Mouse (Mus musculus): ENCODE results near the gene Vcp. TPM values are rescaled to one million over a fixed set of nuclear protein-coding genes. Genes with fewer than 3 reads are reported as not detected.

Vcp gene
- total RNA-seq, 2 experiments from 2014 or later = 229 to 272 TPM

DNA sequence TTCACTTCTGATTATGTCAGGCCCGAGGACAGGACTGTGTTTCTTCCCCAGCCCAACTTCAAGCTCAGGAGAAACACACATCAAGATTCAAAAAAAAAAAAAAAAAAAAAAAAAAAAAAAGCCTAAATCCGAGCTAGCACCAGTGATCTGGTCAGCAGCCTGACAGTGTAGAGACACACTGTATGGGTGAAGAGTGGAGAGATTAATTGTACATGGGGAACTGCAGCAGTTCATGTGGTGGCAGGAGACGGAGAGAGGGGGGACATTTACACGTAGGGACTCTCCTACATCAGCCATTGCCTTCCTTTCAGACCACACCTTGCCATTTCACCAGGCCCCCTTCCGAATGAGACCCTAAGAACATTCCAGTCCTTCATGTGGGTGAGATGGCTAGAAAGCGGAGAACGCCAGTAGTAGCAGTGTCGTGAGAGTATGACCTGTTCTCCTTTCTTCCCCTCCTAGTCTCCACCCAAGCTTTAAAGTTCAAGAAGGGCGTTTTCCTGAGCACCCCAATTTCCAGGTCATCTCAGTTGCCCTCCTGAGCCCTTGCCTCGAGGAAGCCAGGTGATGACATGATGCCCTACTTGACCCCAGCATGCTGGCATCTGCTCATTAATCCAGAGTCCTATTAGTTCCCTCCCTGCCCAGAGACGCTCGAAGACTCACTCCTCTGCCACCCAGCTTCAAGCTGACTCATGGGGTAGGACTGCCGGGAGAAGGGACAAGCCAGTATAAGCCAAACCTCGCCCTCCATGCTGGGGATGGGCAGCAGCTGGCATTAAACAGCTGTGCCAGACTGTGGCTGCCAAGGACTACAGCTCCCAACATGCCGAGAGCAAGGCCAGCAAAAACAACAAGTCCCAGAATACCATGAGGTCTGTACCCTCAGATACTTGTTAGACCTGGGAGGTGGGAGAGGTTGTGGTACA is 38.5 kb upstream of the Vcp start:
- Histone ChIP-seq H3K4me3 (peak overlapping the region; percentile 92), H3K27ac (peak overlapping the region; percentile 95)
- peak; percentile 77 for DNase-seq
- no peak for TF ChIP-seq CTCF (IDR thresholded peaks at IDR 0.05)
- intact Hi-C loops (cut with DNase I) = loop anchor here (10.0 kb wide), 1 partner anchor 516 kb away; no protein-coding TSS in a partner anchor

- Histone ChIP-seq H3K27ac (peak overlapping the region; percentile 95), H3K4me3 (no peak overlapping the region)
- no peak for TF ChIP-seq CTCF (IDR thresholded peaks at IDR 0.05)
- intact Hi-C loops (cut with DNase I) = loop anchor here (10.0 kb wide), 1 partner anchor 517 kb away; no protein-coding TSS in a partner anchor
- no peak for DNase-seq
Observed at GRCm38 (mm10) chr4:43037860-43038566, 37.7 kb upstream of the Vcp start.

GRCm38 (mm10) chr4:43036356-43036755 is 36.0 kb upstream of the Vcp start:
- intact Hi-C loops (cut with DNase I) = loop anchor here (10.0 kb wide), 1 partner anchor 518 kb away; no protein-coding TSS in a partner anchor

DNA sequence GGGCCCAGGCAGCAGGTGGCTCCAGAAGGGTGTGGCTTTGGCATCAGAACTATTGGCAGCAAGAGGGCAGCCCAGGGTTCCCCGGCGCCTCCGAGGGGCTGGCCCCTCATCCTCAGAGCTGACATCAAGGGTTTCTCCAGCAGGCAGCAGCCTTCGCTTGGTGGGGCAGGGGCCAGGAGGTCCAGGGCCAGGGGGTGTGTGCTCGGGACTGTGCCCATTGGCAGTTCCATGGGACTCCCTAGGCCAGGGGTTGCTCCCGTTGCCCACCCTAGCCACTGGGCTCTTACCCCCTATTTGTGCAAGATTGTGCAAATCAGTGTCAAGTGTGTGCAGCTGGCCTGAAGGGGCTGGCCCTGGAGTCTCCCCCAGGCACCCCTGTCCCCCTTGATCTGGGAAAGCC is 35.5 kb upstream of the Vcp start:
- Histone ChIP-seq H3K27ac (no peak overlapping the region), H3K4me3 (no peak overlapping the region)
- intact Hi-C loops (cut with DNase I) = loop anchor here (10.0 kb wide), 1 partner anchor 519 kb away; no protein-coding TSS in a partner anchor
- no peak for TF ChIP-seq CTCF (IDR thresholded peaks at IDR 0.05)
- no peak for DNase-seq

More at GRCm38 (mm10) chr4:43036356-43036755, 36.0 kb upstream of the Vcp start:
- Histone ChIP-seq H3K27ac (no peak overlapping the region), H3K4me3 (no peak overlapping the region)
- DNase-seq = no peak
- TF ChIP-seq CTCF (IDR thresholded peaks at IDR 0.05) = no peak

- no peak for DNase-seq
- H3K4me3 ChIP-seq = no peak overlapping the region
- H3K27ac ChIP-seq = no peak overlapping the region
- TF ChIP-seq CTCF (IDR thresholded peaks at IDR 0.05) = no peak
- intact Hi-C loops (cut with DNase I) = loop anchor here (10.0 kb wide), 1 partner anchor 521 kb away; no protein-coding TSS in a partner anchor
Observed at GRCm38 (mm10) chr4:43033481-43033880, 33.2 kb upstream of the Vcp start.

DNA sequence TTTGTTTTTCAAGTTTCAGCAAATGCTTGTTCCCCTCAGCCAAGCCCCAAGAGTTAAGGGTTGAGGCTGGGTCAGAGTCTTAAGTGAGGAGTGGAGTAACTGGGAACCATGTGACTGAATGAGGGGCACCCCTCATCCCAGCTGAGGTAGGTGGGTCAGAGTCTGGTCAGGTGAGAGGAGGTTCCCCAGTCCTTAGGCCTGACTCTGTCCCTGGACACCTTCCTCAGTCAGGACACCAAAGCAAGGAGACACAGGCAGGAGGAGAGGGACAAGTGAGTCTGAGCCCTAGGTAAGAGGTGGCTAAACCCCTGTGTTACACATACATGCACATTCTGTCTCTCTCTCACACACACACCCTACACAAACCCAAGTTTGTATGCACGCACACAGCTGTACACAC is 32.2 kb upstream of the Vcp start:
- intact Hi-C loops (cut with DNase I) = loop anchor here (10.0 kb wide), 1 partner anchor 522 kb away; no protein-coding TSS in a partner anchor
- no peak overlapping the region for H3K27ac ChIP-seq
- no peak for TF ChIP-seq CTCF (IDR thresholded peaks at IDR 0.05)
- no peak overlapping the region for H3K4me3 ChIP-seq
- DNase-seq = no peak

DNA sequence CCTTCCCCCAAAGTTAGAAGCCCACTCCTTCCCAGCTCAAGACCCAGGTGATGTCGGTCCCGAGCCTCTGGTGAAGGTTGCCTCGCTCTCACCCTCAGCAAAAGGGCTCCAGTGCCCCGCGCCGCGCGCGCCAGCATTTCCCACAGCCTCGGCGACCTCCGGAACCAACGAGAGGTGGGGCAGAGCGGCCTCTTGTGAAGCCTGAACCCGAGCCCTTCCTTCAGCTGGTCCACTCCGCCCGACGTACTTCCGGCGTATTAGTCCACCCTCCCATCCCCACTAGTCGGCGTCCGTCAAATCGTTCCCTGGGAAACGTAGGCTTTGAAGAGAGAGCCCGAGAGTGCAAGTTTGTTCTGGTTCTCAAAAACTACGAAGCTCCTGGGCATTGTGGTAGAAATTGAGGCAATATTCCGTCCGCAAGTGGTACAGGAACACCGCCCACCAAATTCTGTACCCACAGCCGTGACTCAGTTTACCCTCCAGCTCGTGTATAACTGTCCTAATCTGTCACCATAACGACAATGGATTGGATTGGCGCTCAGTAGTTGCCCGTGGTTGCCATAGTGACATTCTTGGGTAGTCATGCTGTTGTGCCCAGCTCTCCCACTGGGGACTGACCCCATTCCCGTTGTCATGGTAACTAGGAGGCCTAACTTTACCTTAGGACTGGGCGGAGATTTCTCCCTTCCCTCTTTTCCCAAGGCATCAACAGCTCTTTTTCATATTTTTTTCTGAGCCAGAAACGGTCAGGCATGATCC is 31.1 kb upstream of the Vcp start, which contains the start of gene Stoml2:
TSS of gene Stoml2 (minus strand) at position 474 of the 759 bp plus-strand sequence.
- peak; percentile 33 for TF ChIP-seq CTCF (IDR thresholded peaks at IDR 0.05)
- intact Hi-C loops (cut with DNase I) = loop anchor here (10.0 kb wide), 1 partner anchor 523 kb away; no protein-coding TSS in a partner anchor

DNA sequence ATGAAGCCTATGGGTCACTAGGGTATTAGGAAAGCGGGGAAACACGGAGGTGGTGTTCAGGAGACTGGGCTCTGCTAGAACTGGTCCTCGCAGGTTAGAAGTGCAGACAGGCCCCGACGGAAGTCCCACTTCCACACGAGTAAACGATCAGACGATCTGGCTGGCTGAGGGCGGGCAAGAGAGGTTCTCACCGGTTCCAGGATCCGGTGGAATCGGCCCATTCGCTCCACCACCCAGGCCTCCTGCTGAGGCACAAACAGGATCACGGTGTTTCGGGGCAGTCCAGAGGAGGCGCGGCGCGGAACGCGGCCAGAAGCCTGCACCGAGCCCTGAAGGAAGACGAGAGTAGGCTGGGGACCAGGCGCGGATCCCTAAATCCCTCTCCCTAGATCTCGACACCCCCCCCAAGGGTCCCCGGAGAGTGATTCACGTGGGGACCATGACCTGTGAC is 30.5 kb upstream of the Vcp start:
- TF ChIP-seq CTCF (IDR thresholded peaks at IDR 0.05) = no peak
- H3K27ac ChIP-seq = peak overlapping the region; percentile 90
- intact Hi-C loops (cut with DNase I) = loop anchor here (10.0 kb wide), 1 partner anchor 524 kb away; no protein-coding TSS in a partner anchor
- DNase-seq = peak; percentile 65
- H3K4me3 ChIP-seq = peak overlapping the region; percentile 86

More for the DNA sequence above, 31.1 kb upstream of the Vcp start, which contains the start of gene Stoml2:
- H3K4me3 ChIP-seq = peak within 1 kb of the TSS; percentile 86
- peak; percentile 94 for DNase-seq
- peak within 1 kb of the TSS; percentile 90 for H3K27ac ChIP-seq

DNA sequence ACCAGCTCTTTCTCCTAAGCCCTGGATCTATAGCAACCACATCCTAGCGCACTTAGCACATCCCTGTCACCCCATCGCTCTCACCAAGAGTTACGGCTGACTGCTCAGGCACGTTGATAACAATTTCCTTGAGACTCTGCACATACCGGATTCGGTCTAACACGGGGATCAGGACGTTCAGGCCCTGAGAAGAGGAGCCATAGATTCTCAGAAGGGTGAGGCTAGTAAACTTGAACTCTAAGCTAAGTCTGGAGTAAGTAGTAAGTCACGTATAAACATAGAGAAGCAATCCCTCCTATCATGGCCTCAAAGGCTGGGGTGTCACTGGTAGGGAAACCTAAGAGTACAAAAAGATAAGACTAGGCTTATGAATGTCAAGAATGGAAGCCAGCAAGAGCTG is 30.0 kb upstream of the Vcp start:
- no peak for DNase-seq
- Histone ChIP-seq H3K27ac (peak overlapping the region; percentile 90), H3K4me3 (peak overlapping the region; percentile 86)
- TF ChIP-seq CTCF (IDR thresholded peaks at IDR 0.05) = no peak
- intact Hi-C loops (cut with DNase I) = loop anchor here (10.0 kb wide), 1 partner anchor 524 kb away; no protein-coding TSS in a partner anchor

GRCm38 (mm10) chr4:43029749-43030148 is 29.4 kb upstream of the Vcp start:
- H3K27ac ChIP-seq = no peak overlapping the region
- no peak for DNase-seq
- intact Hi-C loops (cut with DNase I) = loop anchor here (10.0 kb wide), 1 partner anchor 525 kb away; no protein-coding TSS in a partner anchor
- H3K4me3 ChIP-seq = no peak overlapping the region; the same call in 1 of the 2 replicates
- no peak for TF ChIP-seq CTCF (IDR thresholded peaks at IDR 0.05)

DNA sequence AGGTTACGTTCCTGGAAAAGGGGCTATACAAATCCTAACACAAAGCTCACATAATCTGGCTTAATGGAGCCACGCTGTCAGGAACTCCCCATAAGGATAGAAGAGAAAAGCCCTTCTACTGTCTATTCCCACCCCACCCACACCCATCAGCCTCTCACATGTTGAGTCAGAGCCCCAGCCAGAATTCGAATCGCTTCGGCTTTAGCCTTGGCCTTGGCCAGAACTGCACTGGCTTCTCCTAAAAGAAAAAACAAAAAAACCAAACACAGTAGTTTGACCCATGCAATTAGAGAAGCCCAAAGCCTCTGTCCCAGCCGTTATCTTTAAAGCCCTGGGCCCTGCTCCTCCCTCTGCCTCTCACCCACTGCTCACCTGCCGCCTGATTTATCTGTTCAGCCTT is 28.8 kb upstream of the Vcp start:
- H3K4me3 ChIP-seq = no peak overlapping the region
- TF ChIP-seq CTCF (IDR thresholded peaks at IDR 0.05) = no peak
- intact Hi-C loops (cut with DNase I) = no loop called here
- H3K27ac ChIP-seq = no peak overlapping the region
- DNase-seq = no peak

Measured in gastrocnemius, adult 2 months (tissue).